Mouse (Mus musculus): ENCODE measurements at regions not wholly inside any gene's neighbourhood (a gene's known extent, or its start where the extent isn't known, plus 50 kb on each side); places are given as distances from the start of the nearest gene placed in this dataset.

GRCm38 (mm10) chr10:117579210-117579609, 50.1 kb upstream of the Cpm start:
- no peak for DNase-seq

GRCm38 (mm10) chr10:117578696-117579146, 50.6 kb upstream of the Cpm start:
- DNase-seq, result no peak

- no peak for DNase-seq
Observed at GRCm38 (mm10) chr10:117577970-117578695, 51.2 kb upstream of the Cpm start.

GRCm38 (mm10) chr10:117576881-117577730, 52.2 kb upstream of the Cpm start:
- DNase-seq, result no peak

GRCm38 (mm10) chr10:117576154-117576859, 53.0 kb upstream of the Cpm start:
- DNase-seq, result no peak

GRCm38 (mm10) chr10:117575404-117576153, 53.7 kb upstream of the Cpm start:
- DNase-seq, result no peak

GRCm38 (mm10) chr10:117574915-117575314, 54.4 kb upstream of the Cpm start:
- DNase-seq, result no peak

GRCm38 (mm10) chr10:117574056-117574727, 55.1 kb upstream of the Cpm start:
- no peak for DNase-seq

GRCm38 (mm10) chr10:117573596-117573850, 55.8 kb upstream of the Cpm start:
- no peak for DNase-seq

- no peak for DNase-seq
Observed at GRCm38 (mm10) chr10:117572746-117573595, 56.3 kb upstream of the Cpm start.

- no peak for DNase-seq
Observed at GRCm38 (mm10) chr10:117571891-117572573, 57.3 kb upstream of the Cpm start.

- DNase-seq, result no peak
Observed at GRCm38 (mm10) chr10:117570971-117571861, 58.1 kb upstream of the Cpm start.

- no peak for DNase-seq
Observed at GRCm38 (mm10) chr10:117570091-117570970, 59.0 kb upstream of the Cpm start.

GRCm38 (mm10) chr10:117569301-117570079, 59.8 kb upstream of the Cpm start:
- no peak for DNase-seq

GRCm38 (mm10) chr10:117568472-117569300, 60.6 kb upstream of the Cpm start:
- DNase-seq, result no peak

- no peak for DNase-seq
Observed at GRCm38 (mm10) chr10:117568138-117568387, 61.2 kb upstream of the Cpm start.

Data from cerebellum, adult 11-12 months (tissue).